Mouse (Mus musculus) bone marrow macrophage, adult 2 months (primary cell): ENCODE results near the gene Lsm3.

Experiments used
- CTCF ChIP-seq: IDR thresholded peaks from 2 replicates; pipeline ENCODE4 v1.5.1; 2012; ENCODE audit warnings: low read depth, mild to moderate bottlenecking, low read length, moderate library complexity
- POLR2A ChIP-seq: IDR thresholded peaks from 2 replicates; pipeline ENCODE4 v1.6.1; 2012; ENCODE audit warnings: mild to moderate bottlenecking, low read depth, low read length, borderline replicate concordance

GRCm38 (mm10) chr6:91472868-91473804, 42.6 kb upstream of the Lsm3 start, which contains the start of the genes Chchd4 and Tmem43:
- no peak for TF ChIP-seq CTCF
- no peak for TF ChIP-seq POLR2A
